ENCODE assay signal across 8 mouse cellular contexts in genomic region chr4:40854387-40854933, GRCm38 (mm10). TPM values are rescaled to one million over a fixed set of nuclear protein-coding genes. Genes with fewer than 3 reads are reported as not detected.
DNase-seq lines count a peak whose midpoint lies in the region; ATAC-seq and TF ChIP-seq lines count a peak whose summit lies in the region.

No protein-coding gene starts in this region.

- no peak for TF ChIP-seq EP300 in MEL (IDR thresholded peaks at IDR 0.05; ENCODE audit: low read depth in 1 of 2, low read length in 2 of 2)
- no peak for TF ChIP-seq EP300 in heart, postnatal 0 days (IDR thresholded peaks at IDR 0.05; ENCODE audit: low read depth)

- no peak for ATAC-seq in heart, embryonic 13.5 days (ENCODE audit: extremely low read depth, insufficient number of reproducible peaks, low FRiP score, low TSS enrichment)
- peak; percentile 5 for ATAC-seq in heart, postnatal 0 days (ENCODE audit: insufficient read depth, low read depth)
- ATAC-seq in monocyte, adult 5-6 weeks (replicated peaks; ENCODE audit: insufficient number of reproducible peaks, low FRiP score, low TSS enrichment, poor library complexity, severe bottlenecking), result no peak

- 14% methylated on average over 18 of the region's 18 CpGs for WGBS in heart, embryonic 13.5 days
- 14% methylated on average over 18 of the region's 18 CpGs for WGBS in heart, postnatal 0 days
- WGBS in macrophage (ENCODE audit: missing documents), result 19% methylated on average over 18 of the region's 18 CpGs

- peak overlapping the region; percentile 86 for H3K9ac ChIP-seq in heart, embryonic 13.5 days
- peak overlapping the region; percentile 71 for H3K9ac ChIP-seq in MEL (ENCODE audit: control insufficient read depth, low read depth, low read length, poor library complexity, severe bottlenecking)
- H3K9ac ChIP-seq in heart, postnatal 0 days (replicated peaks; ENCODE audit: low read depth, low read length), result peak overlapping the region; percentile 61

- no peaks in the 10 kb centered on the region for H3K36me3 ChIP-seq in heart, embryonic 13.5 days
- H3K36me3 ChIP-seq in MEL (ENCODE audit: control insufficient read depth in 1 of 2, insufficient read depth in 2 of 2, low read length in 2 of 2), result peaks cover 0 to 36% of the 10 kb centered on the region in 2 experiments; a peak in 2 of 4 replicates
- no peaks in the 10 kb centered on the region for H3K36me3 ChIP-seq in heart, postnatal 0 days (replicated peaks; ENCODE audit: control insufficient read depth, insufficient read depth, low read length)
- no peaks in the 10 kb centered on the region for H3K36me3 ChIP-seq in macrophage (ENCODE audit: inconsistent target)

- intact Hi-C loops in heart, postnatal 25 days (cut with DNase I), result loop anchor here (2.0 to 5.0 kb wide), 2 partner anchors 14 to 93 kb away; partner anchors contain the start of genes Bag1 and Chmp5

- H3K79me2 ChIP-seq in MEL (ENCODE audit: control insufficient read depth, insufficient read depth, low read length, poor library complexity), result peaks cover 22% of the 10 kb centered on the region
- H3K79me2 ChIP-seq in macrophage (ENCODE audit: inconsistent target), result peaks cover 38% of the 10 kb centered on the region

- DNase-seq in heart, postnatal 25 days (ENCODE audit: low spot score), result no peak
- no peak for DNase-seq in MEL (ENCODE audit: low read depth, low spot score)
- DNase-seq in heart, postnatal 0 days (ENCODE audit: low spot score), result peak; percentile 70
- no peak for DNase-seq in layer of hippocampus, postnatal 14 days (ENCODE audit: low spot score in 2 of 2)
- DNase-seq in right cerebral cortex, adult 18-20 months, result no peak

- TF ChIP-seq CTCF in MEL (IDR thresholded peaks at IDR 0.05 in 2 of 3, conservative IDR thresholded peaks at IDR 0.05 in 1 of 3; ENCODE audit: control insufficient read depth in 1 of 3, insufficient read depth in 1 of 3, low read depth in 2 of 3, low read length in 3 of 3, poor library complexity in 1 of 3, severe bottlenecking in 1 of 3), result no peak
- TF ChIP-seq CTCF in heart, postnatal 0 days (IDR thresholded peaks at IDR 0.05; ENCODE audit: low read depth), result no peak

- no peak for TF ChIP-seq POLR2A in MEL (IDR thresholded peaks at IDR 0.05; ENCODE audit: control insufficient read depth in 1 of 2, insufficient read depth in 1 of 2, low read depth in 1 of 2, low read length in 2 of 2, poor library complexity in 1 of 2)

- peak overlapping the region; percentile 91 for H3K4me2 ChIP-seq in heart, embryonic 13.5 days
- peak overlapping the region; percentile 66 for H3K4me2 ChIP-seq in heart, postnatal 0 days (ENCODE audit: low read depth, low read length)

- TF ChIP-seq RAD21 in MEL (IDR thresholded peaks at IDR 0.05; ENCODE audit: low read depth, low read length), result no peak

- peak overlapping the region; percentile 93 for H3K27ac ChIP-seq in heart, embryonic 13.5 days (replicated peaks)
- H3K27ac ChIP-seq in MEL (ENCODE audit: control insufficient read depth, low read depth, low read length), result peak overlapping the region; percentile 44
- peak overlapping the region; percentile 90 for H3K27ac ChIP-seq in heart, postnatal 0 days (ENCODE audit: low read depth)
- peak overlapping the region; percentile 45 for H3K27ac ChIP-seq in macrophage

- no peaks in the 10 kb centered on the region for H3K27me3 ChIP-seq in heart, embryonic 13.5 days (replicated peaks)
- no peaks in the 10 kb centered on the region for H3K27me3 ChIP-seq in MEL (ENCODE audit: control insufficient read depth in 1 of 2, insufficient read depth in 2 of 2, low read length in 2 of 2)
- H3K27me3 ChIP-seq in heart, postnatal 0 days (ENCODE audit: control insufficient read depth, insufficient read depth, low read length), result no peaks in the 10 kb centered on the region

- no peaks in the 10 kb centered on the region for H3K9me3 ChIP-seq in heart, embryonic 13.5 days
- no peaks in the 10 kb centered on the region for H3K9me3 ChIP-seq in MEL (replicated peaks; ENCODE audit: insufficient read depth, low read length)
- no peaks in the 10 kb centered on the region for H3K9me3 ChIP-seq in heart, postnatal 0 days (replicated peaks; ENCODE audit: control insufficient read depth, low read length)

- H3K4me1 ChIP-seq in heart, embryonic 13.5 days, result peaks cover 34% of the 10 kb centered on the region
- H3K4me1 ChIP-seq in MEL (ENCODE audit: control insufficient read depth in 1 of 2, insufficient read depth in 2 of 2, low read length in 2 of 2), result peaks cover 7 to 37% of the 10 kb centered on the region in 2 experiments
- H3K4me1 ChIP-seq in heart, postnatal 0 days (ENCODE audit: control insufficient read depth, insufficient read depth), result peaks cover 15% of the 10 kb centered on the region

- peak overlapping the region; percentile 97 for H3K4me3 ChIP-seq in heart, embryonic 13.5 days
- H3K4me3 ChIP-seq in MEL (ENCODE audit: control insufficient read depth in 1 of 2, insufficient read depth in 1 of 2, low read depth in 2 of 2, low read length in 2 of 2) (peak overlapping the region; percentile 68 to 82), macrophage (ENCODE audit: inconsistent target) (peak overlapping the region; percentile 33)
- H3K4me3 ChIP-seq in heart, postnatal 0 days (ENCODE audit: low read depth, low read length), result peak overlapping the region; percentile 82

TF ChIP-seq in MEL, 35 proteins besides CTCF, POLR2A, EP300 and RAD21:
- TF ChIP-seq BHLHE40 (IDR thresholded peaks at IDR 0.05; ENCODE audit: borderline replicate concordance, low read depth, low read length) (no peak), USF2 (IDR thresholded peaks at IDR 0.05; ENCODE audit: borderline replicate concordance in 1 of 2, insufficient read depth in 1 of 2, low read depth in 1 of 2, low read length in 2 of 2) (no peak), TBP (IDR thresholded peaks at IDR 0.05; ENCODE audit: low read depth, low read length) (no peak), ETS1 (IDR thresholded peaks at IDR 0.05; ENCODE audit: low read depth, low read length) (no peak)

RNA-seq across cellular contexts. Expression of gene B4galt1, which starts 0.7 kb away (rescaled TPM):
- 46.2 and 48.1 TPM in 2 replicates for polyA plus RNA-seq in heart, embryonic 13.5 days (2015; fragmentation: Nextera tagmentation; extraction: Ambion mirVana)
- total RNA-seq in heart, postnatal 25 days (2021), result 10 to 100 TPM; 58.2 to 70.4 TPM
- 10.8 TPM in 2 replicates for total RNA-seq in MEL (2012; rRNA removed)
- polyA plus RNA-seq in MEL (2012; ENCODE audit: insufficient read depth in 1 of 2, insufficient read length in 2 of 2, low read depth in 1 of 2, low replicate concordance in 2 of 2, missing spikeins in 1 of 2), result 10 to 100 TPM in 1 of 2 experiments, not detected in 1; 22.5 TPM
- total RNA-seq in heart, postnatal 0 days (2014; rRNA removed; ENCODE audit: low replicate concordance), result 125 and 129 TPM in 2 replicates
- 49.6 and 50.3 TPM in 2 replicates for polyA plus RNA-seq in heart, postnatal 0 days (2015; fragmentation: Nextera tagmentation; extraction: Ambion mirVana)
- total RNA-seq in macrophage (2018; cell fraction: chromatin; rRNA removed), result 10 to 100 TPM; 21.8 to 67.0 (median 38.1) TPM
- 100 to 1,000 TPM in 10 of 26 experiments, 10 to 100 TPM in 16; 68.0 to 139 (median 95.9) TPM for total RNA-seq in macrophage (2018; cell fraction: cytosol; rRNA removed)
- total RNA-seq in macrophage (2018; cell fraction: nucleus; rRNA removed), result 100 to 1,000 TPM in 19 of 26 experiments, 10 to 100 TPM in 7; 52.3 to 227 (median 128) TPM
- 54.5 to 89.1 TPM (median 55.9 TPM) in 3 replicates for polyA plus RNA-seq in macrophage (2018)
- total RNA-seq in monocyte, adult 5-6 weeks (2017), result 27.7 to 60.9 TPM (median 40.1 TPM) in 3 replicates
- total RNA-seq in layer of hippocampus, postnatal 14 days (2021), result 1 to 10 TPM; 6.2 to 8.5 TPM

Comparison
In these comparisons a context has a peak if more than half of its experiments do, and no peak if none do; other contexts are left out.
1. H3K4me3 ChIP-seq: peak in every context shown above with its lines; median percentile 97 in heart, embryonic 13.5 days; 82 in heart, postnatal 0 days; 75 in MEL; 33 in macrophage.